Mouse (Mus musculus) myocyte (in vitro differentiated cells): ENCODE measurements around the gene Sigmar1. TPM values are rescaled to one million over a fixed set of nuclear protein-coding genes. Genes with fewer than 3 reads are reported as not detected.

ENCODE experiments used
- H3K27me3 ChIP-seq: one replicate; pipeline ENCODE4 v1.6.1; 2011; ENCODE audit not compliant: control insufficient read depth, insufficient read depth, insufficient read length
- H3K36me3 ChIP-seq: one replicate; pipeline ENCODE4 v1.6.1; 2011; ENCODE audit not compliant: control insufficient read depth, insufficient read depth
- H3K4me2 ChIP-seq: one replicate; pipeline ENCODE4 v1.6.1; 2011; ENCODE audit warnings: low read depth, control low read depth
- H3K4me3 ChIP-seq: one replicate; pipeline ENCODE4 v1.5.1; 2011; ENCODE audit warnings: mild to moderate bottlenecking, control low read depth, moderate library complexity
- H3K79me2 ChIP-seq: one replicate; pipeline ENCODE4 v1.6.1; 2011; ENCODE audit not compliant: control insufficient read depth, insufficient read depth
- H3ac ChIP-seq: one replicate; pipeline ENCODE4 v1.6.1; 2011; ENCODE audit not compliant: control insufficient read depth, insufficient read length
- CEBPB ChIP-seq: IDR thresholded peaks from 2 replicates; pipeline ENCODE4 v1.6.1; 2011; ENCODE audit warnings: mild to moderate bottlenecking, moderate library complexity; ENCODE audit not compliant: poor library complexity, insufficient read depth, severe bottlenecking
- E2F4 ChIP-seq: IDR thresholded peaks from one replicate; pipeline ENCODE4 v1.6.1; 2011; ENCODE audit warnings: mild to moderate bottlenecking, control low read depth, moderate library complexity; ENCODE audit not compliant: insufficient read depth
- MAX ChIP-seq: IDR thresholded peaks from one replicate; pipeline ENCODE4 v1.6.1; 2011; ENCODE audit warnings: low read depth, mild to moderate bottlenecking, control low read depth
- MYOD1 ChIP-seq, 3 experiments: IDR thresholded peaks; one replicate each; pipeline ENCODE4 v1.6.1; 2011; ENCODE audit warnings: control low read depth in 2 of 3, low read depth in 2 of 3, mild to moderate bottlenecking in 2 of 3, moderate library complexity in 1 of 3; ENCODE audit not compliant: insufficient read length in 2 of 3, control insufficient read depth in 1 of 3
- MYOG ChIP-seq, 3 experiments: IDR thresholded peaks; one replicate each; pipeline ENCODE4 v1.6.1; 2011; ENCODE audit warnings: control low read depth in 2 of 3, low read depth in 2 of 3, mild to moderate bottlenecking in 2 of 3; ENCODE audit not compliant: insufficient read length in 2 of 3, control insufficient read depth in 1 of 3, insufficient read depth in 1 of 3
- POLR2A ChIP-seq: IDR thresholded peaks from one replicate; pipeline ENCODE4 v1.6.1; 2011; ENCODE audit warnings: low read depth, mild to moderate bottlenecking, control low read depth, moderate library complexity; ENCODE audit not compliant: insufficient read length
- POLR2AphosphoS2 ChIP-seq: IDR thresholded peaks from one replicate; pipeline ENCODE4 v1.6.1; 2011; ENCODE audit warnings: low read depth, control low read depth; ENCODE audit not compliant: insufficient read length
- REST ChIP-seq: IDR thresholded peaks from one replicate; pipeline ENCODE4 v1.6.1; 2011; ENCODE audit warnings: mild to moderate bottlenecking, control low read depth, moderate library complexity; ENCODE audit not compliant: insufficient read depth, insufficient read length
- SRF ChIP-seq: IDR thresholded peaks from one replicate; pipeline ENCODE4 v1.6.1; 2011; ENCODE audit warnings: low read depth; ENCODE audit not compliant: control insufficient read depth, insufficient read length
- TCF12 ChIP-seq: IDR thresholded peaks from one replicate; pipeline ENCODE4 v1.6.1; 2011; ENCODE audit warnings: mild to moderate bottlenecking, control low read depth; ENCODE audit not compliant: poor library complexity, insufficient read depth, severe bottlenecking
- TCF3 ChIP-seq: IDR thresholded peaks from one replicate; pipeline ENCODE4 v1.6.1; 2011; ENCODE audit warnings: low read depth, control low read depth; ENCODE audit not compliant: insufficient read length
- USF1 ChIP-seq: IDR thresholded peaks from one replicate; pipeline ENCODE4 v1.6.1; 2011; ENCODE audit warnings: low read depth, mild to moderate bottlenecking, control low read depth, moderate library complexity
- polyA plus RNA-seq: library from polyadenylated mRNA; unstranded; fragments of >200 nt; fragmentation: generic; extraction: Trizol; gene quantifications from one replicate; pipeline ENCODE4 v1.2.1, GENCODE M21; 2012; ENCODE audit warnings: missing spikeins

Gene Sigmar1
- polyA plus RNA-seq, 1 experiment: 98.6 TPM

DNA sequence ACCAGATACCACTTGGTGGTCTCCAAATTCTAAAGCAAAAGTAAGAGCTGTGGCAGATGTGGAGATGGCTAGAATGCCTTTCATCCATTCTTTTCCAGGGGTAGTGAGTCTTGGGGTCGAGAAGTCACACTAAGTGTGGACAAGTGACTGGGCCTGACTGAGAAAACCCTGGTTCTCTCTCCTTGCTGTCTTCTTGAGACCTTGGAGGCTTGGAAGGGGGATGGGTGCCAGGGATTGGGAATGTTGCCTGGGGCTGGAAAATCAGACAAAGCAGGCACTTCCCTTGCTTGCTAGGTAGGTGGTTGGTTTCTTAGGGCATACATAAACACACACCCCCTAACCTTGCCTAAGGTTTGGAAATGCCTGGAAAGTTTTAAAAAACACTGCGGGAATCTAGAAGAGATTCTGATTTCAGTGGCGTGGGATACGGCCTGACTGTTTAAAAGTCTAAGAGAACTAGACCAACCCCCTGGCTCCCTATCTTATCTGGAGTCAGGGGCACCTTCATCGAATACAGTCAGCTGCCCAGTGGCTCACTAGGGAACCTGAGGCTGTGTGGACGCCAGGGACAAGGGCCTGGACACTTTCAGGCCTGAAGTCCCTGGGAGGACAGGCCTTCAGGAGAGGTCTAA lies 3.8 kb upstream of the Sigmar1 start:
- H3K27me3 ChIP-seq: peaks cover 10% of the 10 kb centered on the region
- H3K4me3 ChIP-seq: no peak overlapping the region
- H3ac ChIP-seq: no peak overlapping the region
- no peaks in the 10 kb centered on the region for H3K36me3 ChIP-seq
- no peaks in the 10 kb centered on the region for H3K79me2 ChIP-seq
- TF ChIP-seq MAX (no peak), POLR2AphosphoS2 (no peak), MYOG (IDR thresholded peaks at IDR 0.05; ENCODE audit: control insufficient read depth in 1 of 3, insufficient read depth in 1 of 3, insufficient read length in 2 of 3, low read depth in 2 of 3) (no peak), CEBPB (no peak), POLR2A (no peak), TCF12 (no peak), USF1 (no peak), TCF3 (no peak), MYOD1 (IDR thresholded peaks at IDR 0.05; ENCODE audit: control insufficient read depth in 1 of 3, insufficient read length in 2 of 3, low read depth in 2 of 3) (no peak), E2F4 (no peak), SRF (no peak), REST (no peak)
- peak overlapping the region; percentile 10 for H3K4me2 ChIP-seq

DNA sequence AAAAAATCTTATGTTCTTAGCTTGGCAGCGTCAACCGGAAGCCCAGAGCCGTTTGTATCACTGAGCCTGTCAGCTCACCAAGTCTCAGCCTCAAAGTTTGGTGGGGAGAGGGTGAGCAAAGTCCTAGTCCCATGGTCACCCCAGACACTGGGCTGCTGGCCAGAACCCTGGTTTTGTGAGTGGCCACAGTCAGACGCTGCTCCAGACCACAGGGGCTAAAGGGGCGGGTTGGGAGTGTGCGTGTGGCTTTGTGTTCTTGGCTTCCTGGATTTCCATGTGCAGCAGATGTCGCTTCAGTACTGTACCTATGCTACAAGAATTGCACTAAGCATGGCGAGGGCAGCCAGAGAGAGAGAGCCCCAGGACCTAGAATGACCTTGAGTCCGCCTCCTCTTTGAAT lies 3.2 kb upstream of the Sigmar1 start:
- TF ChIP-seq MYOG (IDR thresholded peaks at IDR 0.05; ENCODE audit: control insufficient read depth in 1 of 3, insufficient read depth in 1 of 3, insufficient read length in 2 of 3, low read depth in 2 of 3) (peak in 1 of 3 experiments; percentile 35), TCF12 (no peak)
- H3K27me3 ChIP-seq: peaks cover 10% of the 10 kb centered on the region

DNA sequence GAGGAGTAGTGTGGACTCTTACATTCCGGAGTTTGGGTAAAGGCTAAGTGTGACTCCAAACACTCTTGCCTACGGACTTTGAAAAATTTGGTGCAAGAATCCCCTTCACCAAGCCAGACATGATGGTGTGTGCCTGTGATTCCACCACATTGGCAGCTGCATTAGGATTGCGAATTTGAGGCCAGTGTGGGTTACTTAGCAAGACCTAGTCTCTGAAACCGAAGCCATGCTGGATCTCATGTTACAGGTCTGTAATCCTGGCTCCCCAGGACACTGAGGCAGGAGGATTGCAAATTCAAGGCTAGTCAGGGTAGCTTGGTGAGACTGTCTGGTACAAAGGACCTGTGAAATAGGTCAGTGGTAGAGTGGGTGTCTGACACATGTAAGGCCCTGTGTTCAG lies 2.7 kb upstream of the Sigmar1 start:
- peaks cover 10% of the 10 kb centered on the region for H3K27me3 ChIP-seq
- H3K4me3 ChIP-seq: no peak overlapping the region
- no peaks in the 10 kb centered on the region for H3K79me2 ChIP-seq
- TF ChIP-seq POLR2A: no peak
- TF ChIP-seq CEBPB: no peak
- TF ChIP-seq REST: no peak
- no peak for TF ChIP-seq USF1
- no peak for TF ChIP-seq E2F4
- TF ChIP-seq TCF3: no peak
- TF ChIP-seq MYOG (IDR thresholded peaks at IDR 0.05; ENCODE audit: control insufficient read depth in 1 of 3, insufficient read depth in 1 of 3, insufficient read length in 2 of 3, low read depth in 2 of 3): no peak
- TF ChIP-seq MYOD1 (IDR thresholded peaks at IDR 0.05; ENCODE audit: control insufficient read depth in 1 of 3, insufficient read length in 2 of 3, low read depth in 2 of 3): no peak
- no peak for TF ChIP-seq TCF12
- no peak for TF ChIP-seq SRF
- no peak for TF ChIP-seq MAX
- no peak for TF ChIP-seq POLR2AphosphoS2
- H3K36me3 ChIP-seq: no peaks in the 10 kb centered on the region
- H3ac ChIP-seq: no peak overlapping the region
- H3K4me2 ChIP-seq: no peak overlapping the region

More for the DNA sequence above, 3.2 kb upstream of the Sigmar1 start:
- no peaks in the 10 kb centered on the region for H3K79me2 ChIP-seq
- H3K4me2 ChIP-seq: no peak overlapping the region
- no peak overlapping the region for H3ac ChIP-seq
- H3K36me3 ChIP-seq: no peaks in the 10 kb centered on the region
- no peak overlapping the region for H3K4me3 ChIP-seq

DNA sequence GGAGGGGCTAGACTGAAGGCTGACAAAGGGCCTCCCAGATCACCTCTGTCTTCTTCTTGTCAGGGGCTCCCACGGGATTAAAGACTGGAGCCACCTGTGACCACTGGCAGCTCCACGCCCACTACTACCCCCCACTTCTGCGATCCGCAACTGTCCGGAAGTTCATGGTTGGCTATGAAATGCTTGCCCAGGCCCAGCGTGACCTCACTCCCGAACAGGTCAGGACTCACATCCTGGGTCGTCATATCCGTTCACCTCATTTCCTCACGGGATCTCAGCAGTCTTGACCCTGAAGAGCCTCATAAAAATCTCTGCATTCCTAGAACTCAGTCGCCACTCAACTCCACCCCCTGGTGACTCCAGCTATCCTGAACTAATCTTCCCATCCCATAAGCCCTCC lies 2.1 kb upstream of the Sigmar1 start:
- Histone ChIP-seq H3ac (no peak overlapping the region), H3K79me2 (no peaks in the 10 kb centered on the region), H3K4me2 (no peak overlapping the region), H3K4me3 (no peak overlapping the region), H3K36me3 (no peaks in the 10 kb centered on the region), H3K27me3 (peaks cover 10% of the 10 kb centered on the region)
- TF ChIP-seq MYOD1 (IDR thresholded peaks at IDR 0.05; ENCODE audit: control insufficient read depth in 1 of 3, insufficient read length in 2 of 3, low read depth in 2 of 3) (no peak), MAX (no peak), SRF (no peak), POLR2AphosphoS2 (no peak), TCF3 (no peak), USF1 (no peak), MYOG (IDR thresholded peaks at IDR 0.05; ENCODE audit: control insufficient read depth in 1 of 3, insufficient read depth in 1 of 3, insufficient read length in 2 of 3, low read depth in 2 of 3) (no peak), POLR2A (no peak), TCF12 (no peak), E2F4 (no peak), CEBPB (no peak)

DNA sequence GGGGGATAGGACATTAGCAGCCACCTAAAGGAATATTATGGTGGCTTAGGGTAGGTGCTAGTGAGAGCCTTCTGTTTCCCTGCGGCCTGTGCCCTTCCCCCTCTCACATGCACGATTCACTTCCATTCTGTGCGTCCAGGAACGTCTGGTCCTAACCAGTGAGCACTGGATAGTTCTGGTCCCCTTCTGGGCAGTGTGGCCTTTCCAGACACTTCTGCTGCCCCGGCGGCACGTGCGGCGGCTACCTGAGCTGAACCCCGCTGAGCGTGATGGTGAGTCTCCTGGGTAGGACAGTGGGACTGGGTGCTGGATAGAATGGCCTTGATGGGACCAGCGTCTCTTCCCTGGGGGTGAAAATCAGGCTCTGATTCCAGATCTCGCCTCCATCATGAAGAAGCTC lies 1.4 kb upstream of the Sigmar1 start:
- TF ChIP-seq TCF3 (no peak), CEBPB (no peak), POLR2AphosphoS2 (no peak), MAX (no peak), REST (no peak), USF1 (no peak), E2F4 (no peak), MYOD1 (IDR thresholded peaks at IDR 0.05; ENCODE audit: control insufficient read depth in 1 of 3, insufficient read length in 2 of 3, low read depth in 2 of 3) (no peak), SRF (no peak), POLR2A (no peak), MYOG (IDR thresholded peaks at IDR 0.05; ENCODE audit: control insufficient read depth in 1 of 3, insufficient read depth in 1 of 3, insufficient read length in 2 of 3, low read depth in 2 of 3) (no peak), TCF12 (no peak)
- no peak overlapping the region for H3K4me3 ChIP-seq

More for the DNA sequence above, 1.4 kb upstream of the Sigmar1 start:
- Histone ChIP-seq H3ac (no peak overlapping the region), H3K4me2 (no peak overlapping the region), H3K36me3 (no peaks in the 10 kb centered on the region), H3K79me2 (no peaks in the 10 kb centered on the region), H3K27me3 (peaks cover 4% of the 10 kb centered on the region)
